Mouse (Mus musculus): ENCODE measurements at regions not wholly inside any gene's neighbourhood (a gene's known extent, or its start where the extent isn't known, plus 50 kb on each side); places are given as distances from the start of the nearest gene placed in this dataset.

DNA sequence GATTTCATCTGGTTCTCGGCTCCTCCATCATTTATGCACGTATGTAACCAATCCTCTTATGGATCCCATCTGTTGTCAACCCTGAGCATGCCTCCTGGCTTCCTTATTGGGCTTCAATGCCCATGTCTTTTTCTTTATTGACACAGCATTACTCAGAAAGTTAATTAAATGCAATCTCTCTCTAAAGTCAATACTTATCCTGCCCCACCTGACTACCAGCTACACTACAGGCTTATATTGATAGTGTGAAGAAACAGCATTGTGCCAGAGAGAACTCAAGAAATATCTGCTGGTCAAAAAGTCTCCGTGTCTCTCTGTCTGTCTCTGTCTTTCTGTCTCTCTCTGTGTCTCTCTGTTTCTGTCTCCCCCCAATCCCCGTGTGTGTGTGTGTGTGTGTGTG, 194.7 kb upstream of the Rfx3 start:
- DNase-seq, result no peak

DNA sequence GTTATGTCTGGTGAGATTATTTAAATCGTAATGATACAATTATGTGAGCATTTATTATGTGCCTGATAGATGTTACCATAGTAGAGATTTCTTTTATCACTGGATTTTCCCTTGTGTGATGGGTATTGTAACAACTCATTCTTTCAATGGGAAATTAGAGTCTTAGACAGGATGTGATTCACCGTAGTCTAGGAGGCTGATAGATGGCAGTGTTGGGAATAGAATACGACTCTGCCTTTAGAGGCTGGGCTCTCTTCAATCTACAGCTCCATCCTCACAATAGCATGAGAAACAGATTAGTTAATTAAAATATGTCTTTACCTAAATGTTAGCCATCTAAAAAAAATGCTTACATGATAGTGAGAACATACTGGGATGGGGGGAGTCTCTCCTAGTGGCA, 192.8 kb upstream of the Rfx3 start:
- no peak for DNase-seq

DNA sequence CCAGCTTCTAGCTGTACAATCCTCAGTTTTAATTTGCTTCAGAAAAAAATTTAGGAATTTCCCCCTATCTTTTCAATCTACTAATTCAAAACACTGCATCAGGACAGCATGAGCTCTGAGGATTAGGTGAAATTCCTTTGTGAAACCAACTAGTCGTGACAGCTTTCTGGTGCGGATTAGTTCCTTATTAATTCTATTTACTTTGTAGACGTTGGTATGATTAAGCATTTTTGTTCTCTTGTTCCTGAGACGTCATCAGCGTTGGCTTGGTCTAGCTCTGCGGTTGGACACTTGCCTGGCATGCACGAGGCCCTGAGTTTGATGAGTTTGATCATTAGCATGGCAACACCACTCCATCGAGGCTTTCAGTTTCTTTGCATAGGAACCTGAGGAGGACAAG, 188.4 kb upstream of the Rfx3 start:
- DNase-seq, result no peak

DNA sequence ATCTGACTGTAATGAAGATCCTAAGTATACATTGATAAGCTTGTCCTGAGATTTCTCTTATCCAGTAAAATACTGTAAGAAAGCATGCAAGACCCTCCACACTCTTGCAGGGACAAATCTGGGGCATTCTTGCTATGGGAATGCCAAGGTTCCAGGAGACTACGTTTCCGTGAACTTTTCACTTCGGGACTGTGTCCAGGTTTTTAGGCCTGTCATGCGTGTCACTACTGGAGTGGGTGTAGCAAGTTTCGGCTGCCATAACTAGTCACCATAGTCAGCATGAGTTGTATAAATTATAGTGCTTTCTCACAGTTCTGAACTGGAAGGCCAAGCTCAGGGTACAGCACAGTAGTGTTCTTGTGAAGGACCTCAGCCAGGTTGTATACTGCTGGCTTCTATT, 185.9 kb upstream of the Rfx3 start:
- DNase-seq, result no peak

DNA sequence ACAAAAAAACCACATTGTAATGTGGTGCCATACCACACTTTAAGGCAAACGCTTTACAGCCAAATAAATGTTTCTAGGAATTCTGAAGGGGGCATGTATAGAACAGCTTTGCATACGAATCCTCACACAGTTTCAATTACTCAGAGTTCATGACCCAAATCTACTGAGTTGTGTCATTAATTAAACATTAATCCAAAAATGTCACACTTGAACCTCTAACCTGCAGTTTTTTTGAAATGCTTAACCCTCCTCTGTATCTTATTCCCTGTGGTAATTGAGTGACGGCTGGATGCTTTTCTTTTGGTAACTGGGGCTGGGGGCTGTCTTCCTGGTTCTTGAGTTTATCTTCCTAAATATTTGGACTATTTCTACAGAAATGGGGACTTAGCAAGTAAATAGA, 181.3 kb upstream of the Rfx3 start:
- no peak for DNase-seq

DNA sequence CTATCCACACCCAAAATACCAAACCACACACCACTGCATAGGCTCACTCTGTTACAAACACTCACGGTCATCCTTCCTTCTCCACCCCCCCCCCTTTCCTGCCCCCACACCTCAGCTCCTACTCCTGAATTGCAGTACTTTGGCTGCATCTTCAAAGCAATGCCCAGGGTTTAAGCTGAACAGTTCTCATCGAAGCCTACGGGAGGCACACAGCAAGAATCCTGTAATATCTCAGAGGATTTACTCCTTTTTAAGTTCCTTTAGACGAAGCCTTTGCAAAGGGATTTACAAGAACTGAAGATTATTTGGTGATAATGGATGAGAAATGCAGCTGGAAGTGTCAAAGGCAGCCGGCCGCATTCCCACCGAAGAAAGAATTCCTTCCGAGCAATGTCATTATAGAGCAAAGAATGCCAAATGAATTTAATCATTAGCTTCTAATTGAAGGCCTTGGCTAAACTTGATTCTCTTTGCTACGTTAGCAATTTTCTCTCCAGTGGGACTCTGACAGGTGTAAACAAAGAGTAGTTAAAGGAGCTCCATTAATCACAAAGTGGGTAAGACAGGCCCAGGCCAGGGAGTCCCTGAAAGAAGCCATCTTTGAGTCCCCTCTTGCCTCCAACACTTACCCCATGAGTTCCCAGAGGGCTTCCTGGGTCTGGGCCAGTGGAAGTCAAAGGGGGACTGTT, 180.6 kb upstream of the Rfx3 start:
- no peak for DNase-seq

DNA sequence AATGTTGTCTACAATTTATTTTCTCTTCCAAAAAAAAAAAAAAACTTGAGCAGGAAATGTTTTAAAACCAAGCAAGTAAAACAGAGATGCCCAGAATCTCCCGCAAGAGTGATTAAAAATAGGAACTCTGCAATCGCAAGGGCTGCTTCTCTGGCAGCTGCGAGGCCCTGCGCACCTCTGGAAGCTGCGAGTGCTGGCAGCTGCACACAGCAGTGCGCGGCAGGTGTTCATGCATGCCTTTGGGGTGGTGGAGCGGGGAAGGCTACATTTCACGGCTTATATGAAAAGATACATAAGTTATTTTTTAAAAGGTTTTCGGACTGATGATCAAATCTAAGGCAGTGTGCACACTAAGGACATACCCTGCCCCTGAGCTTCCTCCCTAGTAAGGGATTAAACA, 179.3 kb upstream of the Rfx3 start:
- DNase-seq, result no peak

DNA sequence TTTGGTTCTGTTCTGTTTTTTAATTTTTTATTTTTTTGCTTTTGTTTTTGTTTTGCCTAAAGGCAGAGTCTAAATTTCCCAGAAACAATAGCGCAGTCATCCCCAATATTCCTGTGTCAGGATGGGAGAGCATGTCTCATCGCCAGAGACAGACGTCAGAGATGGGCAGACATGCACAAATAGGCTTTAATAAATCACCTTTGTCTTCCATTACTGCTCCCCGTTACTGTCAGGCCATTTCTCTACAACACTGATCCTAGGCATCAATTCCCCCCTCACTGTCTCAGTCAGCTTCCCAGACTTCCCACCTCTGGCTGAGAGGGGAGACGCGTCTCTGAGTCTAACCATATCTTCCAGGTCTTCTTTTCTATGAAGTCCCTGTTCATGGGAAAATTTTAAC, 177.4 kb upstream of the Rfx3 start:
- no peak for DNase-seq

DNA sequence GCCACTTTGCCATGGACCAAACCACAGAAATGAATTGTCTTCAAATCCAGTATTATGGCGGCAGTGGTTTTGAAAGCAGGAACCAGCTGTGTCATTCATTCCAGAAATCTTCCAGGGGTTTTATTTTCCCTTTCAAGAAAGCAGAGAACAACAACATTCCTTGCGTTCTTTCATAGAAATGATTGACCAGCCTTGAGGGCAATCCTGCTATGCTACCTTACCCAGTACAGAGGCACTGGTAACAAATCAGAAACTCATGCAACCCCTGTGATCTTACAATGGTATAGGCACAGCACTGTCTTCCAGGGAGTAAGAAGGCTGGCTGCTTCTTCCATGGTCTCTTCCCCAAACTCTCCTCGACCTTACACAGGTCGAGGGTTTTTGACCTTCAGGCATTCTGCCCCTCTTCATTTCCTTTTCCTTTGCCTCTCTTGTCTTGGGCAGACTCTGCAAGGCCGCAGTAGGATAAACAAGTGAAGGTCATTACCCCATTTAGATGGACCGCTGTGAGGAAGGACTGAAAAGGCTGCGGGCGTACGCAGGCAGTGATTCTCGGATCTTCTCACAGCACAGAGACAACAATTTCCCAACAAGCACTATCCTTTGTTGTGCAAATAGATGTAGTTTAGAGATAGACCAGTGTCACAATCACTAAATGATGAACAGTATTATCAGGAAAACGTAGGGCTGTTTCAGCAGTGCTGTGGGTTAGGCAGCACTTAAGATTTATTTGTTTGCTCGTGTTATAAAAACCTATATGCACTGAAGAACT, 171.6 kb upstream of the Rfx3 start:
- DNase-seq, result no peak

DNA sequence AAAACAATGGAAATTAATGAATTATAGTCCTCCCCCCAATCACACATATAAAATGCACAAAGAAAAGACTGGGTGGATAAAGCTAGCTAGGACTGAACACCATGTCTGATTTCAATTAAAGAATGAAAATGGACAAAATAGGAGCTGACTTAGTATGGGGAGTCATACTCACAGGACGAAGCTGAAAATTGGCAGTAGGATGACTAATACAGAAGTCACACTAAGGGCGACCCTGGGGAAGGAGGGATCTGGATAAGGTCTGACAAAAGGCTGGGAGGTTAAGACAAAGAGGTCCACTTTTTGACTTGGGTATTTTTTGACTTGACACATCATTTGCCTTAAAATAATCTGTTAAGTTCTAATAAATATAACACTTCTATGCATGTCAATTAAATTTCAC, 170.2 kb upstream of the Rfx3 start:
- DNase-seq, result no peak

DNA sequence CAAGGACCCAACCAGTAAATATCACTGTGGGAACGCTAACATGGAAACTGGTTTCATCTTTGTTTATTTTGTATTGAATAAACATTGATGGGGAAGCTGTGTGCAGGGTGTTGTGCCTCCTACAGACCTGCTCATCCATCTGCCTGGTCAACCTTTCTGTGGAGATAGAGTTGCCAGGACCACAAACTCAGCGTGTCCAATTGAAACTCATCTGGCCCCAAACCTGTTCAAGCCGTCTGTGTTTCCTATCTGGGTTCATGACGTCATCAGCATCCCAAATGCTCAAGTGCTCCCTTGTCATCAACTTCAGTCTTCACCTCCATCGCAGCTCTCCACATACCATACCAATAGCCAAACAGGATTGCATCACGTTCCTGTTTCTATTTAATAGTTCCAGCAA, 167.1 kb upstream of the Rfx3 start:
- DNase-seq, result no peak

DNA sequence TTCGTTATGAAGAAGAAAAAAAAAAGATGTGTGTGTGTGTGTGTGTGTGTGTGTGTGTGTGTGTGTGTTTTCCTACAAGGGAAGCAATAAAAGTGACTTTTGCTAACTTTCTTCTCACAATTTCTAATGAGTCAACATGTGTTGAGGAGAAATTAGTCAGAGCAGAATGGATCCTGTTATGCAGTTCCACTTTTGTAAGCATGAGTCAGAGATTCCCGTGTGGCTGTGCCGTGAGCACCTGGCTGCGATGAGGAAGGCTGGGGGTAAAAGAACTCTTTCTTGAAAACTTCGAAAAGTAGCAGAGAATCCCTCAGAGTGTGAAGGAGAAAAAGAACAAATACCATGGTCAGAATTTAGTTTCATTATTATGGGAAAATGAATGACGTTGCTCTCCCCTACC, 165.9 kb upstream of the Rfx3 start:
- no peak for DNase-seq

DNA sequence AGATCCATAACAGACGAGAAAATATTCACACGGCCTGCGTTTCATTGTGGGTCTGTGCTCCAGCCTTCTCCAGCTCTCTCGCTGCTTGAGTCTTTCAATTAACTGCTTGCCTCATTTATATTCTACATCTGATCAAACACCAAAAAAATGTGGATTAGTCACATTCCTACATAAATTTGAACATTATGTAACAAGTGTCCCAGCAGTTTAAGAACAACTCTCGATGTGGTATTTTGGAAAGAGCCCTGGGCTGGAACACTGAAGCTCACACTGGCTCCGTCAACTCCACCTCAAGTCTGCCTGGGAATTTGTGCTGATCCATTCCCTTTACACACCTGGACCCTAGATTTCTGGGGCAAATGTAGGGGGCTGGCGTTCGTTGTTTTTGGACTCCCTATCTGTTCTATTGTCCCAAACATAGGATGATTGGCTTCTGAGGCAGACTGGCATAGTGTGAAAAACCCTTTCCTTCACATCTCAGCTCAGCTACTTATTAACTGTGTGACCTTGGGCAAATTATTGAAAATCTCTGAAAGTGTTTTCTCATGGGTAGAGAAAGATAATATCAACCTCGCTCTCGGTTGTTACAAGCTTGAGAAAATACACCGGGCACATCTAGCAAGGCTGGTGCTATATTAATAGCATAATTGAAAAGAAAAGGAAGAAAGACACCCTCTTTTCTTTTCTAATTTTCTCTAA, 161.0 kb upstream of the Rfx3 start:
- DNase-seq, result no peak

DNA sequence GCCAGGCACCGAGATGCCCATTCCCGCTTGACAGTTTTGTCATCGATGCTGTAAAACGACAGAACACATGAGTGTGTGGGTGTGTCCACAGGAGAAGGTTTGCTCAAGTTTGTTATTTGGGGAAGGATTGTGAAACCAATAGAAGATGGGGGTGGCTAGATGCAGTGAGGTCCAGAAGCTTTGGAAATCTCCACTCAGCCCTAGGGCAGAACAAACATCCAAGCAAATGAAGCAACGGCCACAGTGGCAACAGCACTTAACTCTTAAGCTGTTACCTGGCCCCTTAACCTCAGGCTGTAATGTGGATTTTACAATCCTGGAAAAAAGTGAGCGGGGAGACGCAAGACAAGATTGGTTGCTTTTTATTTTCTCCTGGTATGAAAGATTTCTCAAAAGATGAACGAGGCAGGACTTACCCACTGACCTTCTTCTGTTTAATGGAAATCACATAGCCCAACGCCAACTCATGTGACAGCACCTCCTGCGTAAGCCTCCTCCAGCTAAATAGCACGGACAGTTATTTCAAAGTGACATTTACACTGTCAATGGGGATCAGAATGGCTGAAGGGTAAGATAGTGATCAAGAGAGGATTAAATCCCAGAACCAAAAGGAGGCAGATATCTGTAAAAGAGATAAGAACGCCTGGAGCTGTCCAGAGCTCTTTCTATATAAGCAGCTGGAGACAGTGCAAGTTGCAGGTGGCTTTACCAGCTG, 156.6 kb upstream of the Rfx3 start:
- no peak for DNase-seq

DNA sequence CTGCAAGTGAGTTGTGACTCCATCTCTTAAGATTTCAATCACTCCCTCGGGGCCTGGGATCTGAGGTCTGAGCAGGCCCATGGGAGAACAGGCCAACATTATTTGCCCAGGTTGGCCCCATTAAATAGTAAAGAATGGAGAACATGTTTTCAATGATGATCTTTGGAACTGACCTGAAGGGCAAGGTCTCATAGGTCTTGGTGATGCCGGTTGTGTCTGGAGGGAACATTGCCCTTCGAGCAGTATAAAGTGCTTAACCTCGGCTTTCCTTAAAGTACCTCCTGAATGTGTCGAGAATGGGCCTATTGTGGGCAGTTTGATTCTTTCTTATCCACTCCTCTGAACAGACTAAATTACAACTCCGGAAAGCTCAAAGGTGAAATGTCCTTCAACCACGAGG, 155.7 kb upstream of the Rfx3 start:
- DNase-seq, result no peak

DNA sequence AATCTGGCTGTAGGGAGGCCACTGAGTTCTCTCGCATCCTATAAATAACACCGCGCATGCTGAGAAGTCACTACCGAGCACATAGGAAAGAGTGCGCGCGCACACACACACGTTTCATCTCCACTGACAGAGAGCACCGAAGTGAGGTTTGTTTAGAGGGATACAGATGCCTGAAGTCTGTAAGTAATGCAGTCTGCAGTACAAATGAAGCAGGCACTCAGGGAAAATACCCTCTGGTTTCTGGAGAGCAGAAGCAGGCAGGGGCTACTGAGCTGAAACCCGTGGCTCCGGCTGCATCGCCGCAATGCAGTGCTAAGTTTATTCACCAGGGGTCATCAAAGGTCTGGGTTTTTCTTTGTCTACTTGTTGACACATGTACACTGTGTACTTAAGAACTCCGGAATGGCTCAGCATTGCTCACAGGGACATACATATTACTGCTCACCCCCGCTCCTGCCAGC, 155.0 kb upstream of the Rfx3 start:
- DNase-seq, result peak; percentile 63

DNA sequence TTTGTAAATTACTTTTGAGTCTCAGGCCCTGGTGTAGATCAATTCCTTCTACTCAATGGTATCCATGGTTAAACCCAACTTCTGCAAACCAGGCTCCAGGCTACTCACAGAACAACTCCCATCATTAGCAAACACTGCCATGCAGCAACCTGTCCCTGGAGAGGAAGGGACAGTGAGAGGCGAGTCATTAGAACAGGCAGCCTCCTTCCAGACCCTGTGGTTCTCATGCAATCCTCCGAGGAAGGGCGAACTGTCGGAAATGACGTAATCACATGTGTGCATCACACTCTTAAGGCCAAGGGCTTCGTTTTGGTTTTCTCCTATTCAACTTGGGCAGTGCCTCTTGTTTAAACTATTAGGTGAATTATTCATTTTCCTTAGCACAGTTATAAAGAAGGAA, 152.2 kb upstream of the Rfx3 start:
- DNase-seq, result no peak

DNA sequence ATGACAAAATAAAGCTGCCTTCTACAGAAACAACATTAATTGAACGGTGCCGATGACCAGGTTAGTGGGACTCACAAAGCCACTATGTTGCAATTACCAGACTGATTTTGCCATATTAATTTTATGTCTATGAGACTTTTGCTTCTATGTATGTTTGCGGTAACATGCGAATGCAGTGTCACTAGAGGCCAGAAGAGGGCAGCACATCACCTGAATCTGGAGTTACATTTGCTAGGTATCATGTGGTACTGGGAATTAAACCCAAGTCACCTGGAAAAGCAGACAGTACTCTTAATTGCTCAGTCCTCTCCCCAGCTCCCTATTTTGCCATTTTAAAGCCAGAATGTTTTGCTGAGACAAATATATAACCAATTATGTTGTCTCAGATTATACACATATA, 149.6 kb upstream of the Rfx3 start:
- no peak for DNase-seq

DNA sequence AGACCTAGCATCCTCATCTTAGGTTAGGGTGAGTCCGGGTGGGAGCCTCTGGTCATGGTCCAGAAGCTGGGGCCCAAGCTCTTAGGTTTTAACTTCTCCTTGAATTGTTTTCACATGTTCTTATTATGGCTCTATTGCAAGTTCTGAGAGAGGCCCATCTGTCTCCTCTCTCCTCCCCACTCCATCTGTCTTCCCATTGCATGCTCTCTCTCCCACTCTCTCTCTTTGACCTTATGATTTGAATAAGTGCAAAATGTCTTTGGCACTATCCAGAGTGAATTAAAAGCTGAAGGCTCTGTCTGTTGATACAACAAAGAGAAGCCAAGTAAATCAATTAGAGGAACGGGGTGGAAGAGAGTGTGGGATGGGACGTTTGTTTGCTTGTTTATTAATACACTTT, 146.2 kb upstream of the Rfx3 start:
- no peak for DNase-seq

DNA sequence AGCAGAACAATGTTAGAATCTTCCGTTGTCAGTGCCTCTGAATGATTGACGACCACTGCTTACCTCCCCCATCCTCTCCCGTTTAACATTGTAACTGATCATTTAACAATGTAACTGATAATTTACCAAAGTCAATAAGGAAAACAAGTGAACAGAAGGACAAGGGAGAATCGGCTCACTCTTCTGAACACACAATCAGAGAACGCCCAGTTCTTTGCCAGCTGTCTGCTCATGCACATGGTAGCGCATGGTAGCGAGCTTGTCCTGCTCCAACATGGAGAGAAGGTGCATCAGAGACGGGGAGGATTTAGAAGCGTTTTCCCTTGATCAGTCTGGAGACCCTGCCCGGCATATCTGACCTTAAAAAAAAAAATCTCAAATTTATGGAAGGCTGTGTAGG, 126.6 kb upstream of the Rfx3 start:
- DNase-seq, result no peak

DNA sequence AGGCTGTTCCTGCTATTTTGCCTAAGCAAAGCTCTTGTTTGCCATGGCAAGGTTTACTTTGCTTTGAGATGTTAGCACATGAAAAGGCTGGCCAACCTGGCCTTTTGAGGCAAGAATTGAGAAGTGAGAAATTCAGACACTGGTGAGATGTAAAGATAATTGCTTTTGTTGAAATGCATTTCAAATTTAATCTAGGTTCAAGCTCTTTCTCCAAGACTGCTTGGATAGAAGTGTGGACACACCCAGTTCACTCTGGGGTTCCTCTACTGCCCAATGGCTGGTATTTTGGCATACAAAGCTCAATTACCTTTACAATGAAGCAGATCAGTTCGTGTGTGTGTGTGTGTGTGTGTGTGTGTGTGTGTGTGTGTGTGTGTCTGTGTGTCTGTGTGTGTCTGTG, 123.8 kb upstream of the Rfx3 start:
- DNase-seq, result no peak

DNA sequence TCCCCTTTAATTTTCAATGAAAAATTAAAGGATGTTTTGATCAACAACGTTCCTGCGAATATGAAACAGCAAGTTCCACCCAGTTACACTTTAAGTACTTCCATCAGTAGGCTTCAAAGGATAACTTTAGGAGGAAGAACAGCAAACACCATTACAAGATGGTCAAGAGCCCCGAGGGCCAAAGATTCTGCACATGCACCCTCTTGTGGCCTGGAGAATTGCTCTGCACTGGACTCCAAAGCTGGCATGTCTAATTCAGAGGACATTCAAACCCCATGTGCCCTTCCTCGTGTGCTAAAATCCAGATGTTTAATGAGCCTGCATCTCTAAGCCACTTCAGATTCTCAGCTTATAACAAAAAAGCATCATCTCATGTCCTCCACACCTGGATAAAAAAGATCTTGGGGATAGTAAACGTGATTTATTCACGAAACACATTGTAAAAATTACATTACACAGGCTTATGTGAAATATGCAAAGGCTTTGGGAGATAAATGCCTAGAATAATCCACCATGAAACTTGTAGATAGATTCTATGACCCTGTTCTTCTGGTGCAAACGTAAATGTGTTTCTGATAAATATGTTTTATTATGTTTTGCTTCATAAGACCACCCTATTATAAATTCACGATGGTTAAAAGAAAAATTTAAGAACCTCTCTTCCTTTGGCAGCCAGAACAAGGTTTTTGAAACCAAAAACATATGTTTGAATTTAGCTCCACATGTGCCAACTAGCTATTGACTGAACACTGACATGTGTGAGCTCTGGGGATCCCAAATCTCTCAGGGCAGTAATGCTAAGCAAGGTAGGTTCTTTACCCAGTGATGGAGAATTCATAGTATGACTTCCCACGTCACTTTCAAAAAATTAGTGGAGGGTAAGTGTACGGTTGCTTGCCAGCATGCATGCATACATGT, 100.6 kb upstream of the Rfx3 start:
- DNase-seq, result no peak

Data from right cerebral cortex, postnatal 25 days (tissue).